Mouse (Mus musculus): Measurements from ENCODE around the gene Camk1d. TPM values are rescaled to one million over a fixed set of nuclear protein-coding genes. Genes with fewer than 3 reads are reported as not detected.

Camk1d gene
- polyA plus RNA-seq, 1 experiment from 2014 or later, result 10.4 TPM

GRCm38 (mm10) chr2:5458671-5459235, 255.6 kb downstream of the Camk1d start:
- Histone ChIP-seq H3K36me3 (no peaks in the 10 kb centered on the region), H3K27me3 (no peaks in the 10 kb centered on the region), H3K4me3 (replicated peaks) (no peak overlapping the region), H3K4me2 (replicated peaks) (no peak overlapping the region), H3K9ac (no peak overlapping the region), H3K4me1 (peaks cover 3% of the 10 kb centered on the region; the same call in 1 of the 2 replicates), H3K9me3 (replicated peaks) (no peaks in the 10 kb centered on the region), H3K27ac (replicated peaks) (no peak overlapping the region)
- no peak for ATAC-seq (ENCODE audit: insufficient number of reproducible peaks, low FRiP score, low TSS enrichment, low read depth)
- 79% methylated on average over 16 of the region's 16 CpGs for WGBS

GRCm38 (mm10) chr2:5458075-5458494, 256.2 kb downstream of the Camk1d start:
- no peak overlapping the region for H3K27ac ChIP-seq (replicated peaks)
- no peak overlapping the region for H3K9ac ChIP-seq
- no peak; the same call in 1 of the 2 replicates for ATAC-seq (ENCODE audit: insufficient number of reproducible peaks, low FRiP score, low TSS enrichment, low read depth)
- WGBS, result 68% methylated on average over 5 of the region's 5 CpGs
- H3K4me3 ChIP-seq (replicated peaks), result no peak overlapping the region
- H3K4me2 ChIP-seq (replicated peaks), result no peak overlapping the region
- no peaks in the 10 kb centered on the region for H3K9me3 ChIP-seq (replicated peaks)
- H3K4me1 ChIP-seq, result peaks cover 3% of the 10 kb centered on the region; the same call in 1 of the 2 replicates
- no peaks in the 10 kb centered on the region for H3K27me3 ChIP-seq
- no peaks in the 10 kb centered on the region for H3K36me3 ChIP-seq

GRCm38 (mm10) chr2:5456108-5456507, 258.2 kb downstream of the Camk1d start:
- Histone ChIP-seq H3K4me3 (replicated peaks) (no peak overlapping the region), H3K36me3 (no peaks in the 10 kb centered on the region), H3K4me1 (peaks cover 3% of the 10 kb centered on the region; the same call in 1 of the 2 replicates), H3K9me3 (replicated peaks) (no peaks in the 10 kb centered on the region), H3K9ac (no peak overlapping the region), H3K4me2 (replicated peaks) (no peak overlapping the region), H3K27ac (replicated peaks) (no peak overlapping the region), H3K27me3 (no peaks in the 10 kb centered on the region)
- WGBS, result 68% methylated on average over 2 of the region's 2 CpGs
- no peak for ATAC-seq (ENCODE audit: insufficient number of reproducible peaks, low FRiP score, low TSS enrichment, low read depth)

GRCm38 (mm10) chr2:5454830-5455229, 259.5 kb downstream of the Camk1d start:
- Histone ChIP-seq H3K27ac (replicated peaks) (no peak overlapping the region), H3K27me3 (no peaks in the 10 kb centered on the region), H3K9me3 (replicated peaks) (no peaks in the 10 kb centered on the region), H3K9ac (no peak overlapping the region), H3K36me3 (no peaks in the 10 kb centered on the region), H3K4me1 (peaks cover 3% of the 10 kb centered on the region; the same call in 1 of the 2 replicates), H3K4me2 (replicated peaks) (no peak overlapping the region), H3K4me3 (replicated peaks) (no peak overlapping the region)
- no peak for ATAC-seq (ENCODE audit: insufficient number of reproducible peaks, low FRiP score, low TSS enrichment, low read depth)
- 47% methylated on average over 9 of the region's 9 CpGs for WGBS

DNA sequence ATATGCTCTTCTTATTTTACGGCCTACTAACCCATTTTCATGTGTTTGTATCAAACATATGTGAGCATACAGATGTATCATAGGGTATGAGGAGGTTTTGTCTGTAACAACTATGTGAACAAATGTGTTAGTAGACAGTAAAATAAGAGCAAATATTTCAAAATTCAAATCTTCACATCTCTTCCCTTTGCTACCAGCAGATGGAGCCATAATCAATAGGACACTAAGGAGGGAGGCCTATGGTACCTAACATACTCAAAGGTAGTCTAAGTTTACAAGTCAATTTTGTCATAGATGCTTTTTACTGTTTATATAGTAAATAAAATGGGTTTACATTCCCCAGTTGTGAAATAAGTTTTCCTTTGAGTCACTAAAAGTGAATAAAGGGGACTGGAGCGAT, 262.7 kb downstream of the Camk1d start:
- Histone ChIP-seq H3K27me3 (no peaks in the 10 kb centered on the region), H3K9ac (no peak overlapping the region), H3K4me3 (replicated peaks) (no peak overlapping the region), H3K9me3 (replicated peaks) (no peaks in the 10 kb centered on the region), H3K27ac (replicated peaks) (no peak overlapping the region), H3K36me3 (no peaks in the 10 kb centered on the region), H3K4me2 (replicated peaks) (no peak overlapping the region), H3K4me1 (peaks cover 3% of the 10 kb centered on the region; the same call in 1 of the 2 replicates)
- WGBS, result 94% methylated on average over 2 of the region's 2 CpGs
- ATAC-seq (ENCODE audit: insufficient number of reproducible peaks, low FRiP score, low TSS enrichment, low read depth), result no peak

DNA sequence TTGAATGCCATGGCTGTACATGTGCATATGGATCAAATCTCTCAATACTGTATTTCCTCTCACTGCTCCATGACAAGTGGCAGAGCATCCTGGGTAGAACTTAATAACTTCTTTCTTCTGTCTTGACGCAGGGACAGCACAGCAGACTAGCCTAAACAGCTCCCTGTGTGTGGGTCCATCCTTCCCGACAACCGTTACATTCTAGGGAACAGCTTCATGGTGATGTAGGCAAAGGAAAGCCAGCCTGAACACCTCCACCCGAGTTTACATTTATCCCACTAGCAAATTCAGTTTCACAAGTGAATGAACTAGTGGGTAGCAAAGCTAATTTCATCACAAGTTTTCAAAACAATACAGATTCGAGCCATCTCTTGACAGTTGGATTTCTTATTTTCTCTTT, 269.0 kb downstream of the Camk1d start:
- no peak overlapping the region for H3K9ac ChIP-seq
- H3K4me1 ChIP-seq, result no peaks in the 10 kb centered on the region
- WGBS, result 79% methylated on average over 5 of the region's 5 CpGs
- H3K4me3 ChIP-seq (replicated peaks), result no peak overlapping the region
- H3K4me2 ChIP-seq (replicated peaks), result no peak overlapping the region
- H3K9me3 ChIP-seq (replicated peaks), result no peaks in the 10 kb centered on the region
- no peak for ATAC-seq (ENCODE audit: insufficient number of reproducible peaks, low FRiP score, low TSS enrichment, low read depth)
- no peak overlapping the region for H3K27ac ChIP-seq (replicated peaks)
- no peaks in the 10 kb centered on the region for H3K36me3 ChIP-seq
- no peaks in the 10 kb centered on the region for H3K27me3 ChIP-seq

DNA sequence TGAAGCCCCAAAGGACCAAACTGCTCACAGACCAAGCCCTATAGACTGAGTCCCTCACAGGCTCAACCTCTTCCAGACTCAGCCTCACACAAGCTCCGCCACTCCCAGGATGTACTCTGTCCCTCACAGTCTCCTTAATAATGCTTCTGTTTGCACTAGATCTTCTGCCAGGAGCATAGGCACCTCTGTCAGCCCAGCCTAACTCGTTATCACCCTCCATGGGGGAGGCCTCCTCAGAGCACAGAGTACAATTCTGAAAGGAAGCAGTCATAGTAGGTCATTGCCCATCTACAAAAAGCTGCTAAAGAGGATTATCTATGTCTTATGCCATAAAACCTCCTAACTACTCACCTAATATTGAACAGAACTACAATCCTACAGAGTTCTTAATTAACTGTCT, 276.6 kb downstream of the Camk1d start:
- H3K27ac ChIP-seq (replicated peaks), result no peak overlapping the region
- H3K4me3 ChIP-seq (replicated peaks), result no peak overlapping the region
- H3K9ac ChIP-seq, result no peak overlapping the region
- no peak for ATAC-seq (ENCODE audit: insufficient number of reproducible peaks, low FRiP score, low TSS enrichment, low read depth)
- 58% methylated on average over 2 of the region's 2 CpGs for WGBS
- no peaks in the 10 kb centered on the region for H3K27me3 ChIP-seq
- H3K9me3 ChIP-seq (replicated peaks), result no peaks in the 10 kb centered on the region
- H3K4me2 ChIP-seq (replicated peaks), result no peak overlapping the region
- H3K36me3 ChIP-seq, result no peaks in the 10 kb centered on the region
- no peaks in the 10 kb centered on the region for H3K4me1 ChIP-seq

- H3K36me3 ChIP-seq, result no peaks in the 10 kb centered on the region
- H3K9me3 ChIP-seq (replicated peaks), result no peaks in the 10 kb centered on the region
- H3K27me3 ChIP-seq, result no peaks in the 10 kb centered on the region
- no peak overlapping the region for H3K27ac ChIP-seq (replicated peaks)
- H3K4me1 ChIP-seq, result no peaks in the 10 kb centered on the region
- H3K9ac ChIP-seq, result no peak overlapping the region
- H3K4me3 ChIP-seq (replicated peaks), result no peak overlapping the region
- WGBS, result 74% methylated on average over 16 of the region's 16 CpGs
- H3K4me2 ChIP-seq (replicated peaks), result no peak overlapping the region
- ATAC-seq (ENCODE audit: insufficient number of reproducible peaks, low FRiP score, low TSS enrichment, low read depth), result no peak
Measured at GRCm38 (mm10) chr2:5435587-5436253, 278.6 kb downstream of the Camk1d start.

DNA sequence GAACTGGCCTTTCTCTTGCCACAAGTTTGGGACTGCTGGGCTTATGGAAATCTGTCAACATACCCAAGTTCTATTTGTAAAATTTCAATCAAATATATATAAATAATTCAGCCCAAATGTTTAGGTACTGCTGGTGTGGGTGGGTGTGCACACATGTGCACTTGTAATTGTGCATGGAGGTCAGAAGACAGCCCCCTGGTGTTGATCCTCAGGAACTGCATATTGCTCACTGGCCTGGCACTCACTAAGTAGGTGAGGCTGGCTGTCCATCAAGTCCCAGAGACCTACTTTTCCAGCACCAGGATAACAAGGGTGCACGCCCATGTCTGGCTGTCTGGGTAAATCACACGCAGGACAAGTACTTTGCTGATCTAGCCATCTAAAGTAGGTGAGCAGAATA, 283.0 kb downstream of the Camk1d start:
- no peaks in the 10 kb centered on the region for H3K4me1 ChIP-seq
- H3K4me3 ChIP-seq (replicated peaks), result no peak overlapping the region
- H3K9ac ChIP-seq, result no peak overlapping the region
- no peaks in the 10 kb centered on the region for H3K9me3 ChIP-seq (replicated peaks)
- no peak overlapping the region for H3K27ac ChIP-seq (replicated peaks)
- no peaks in the 10 kb centered on the region for H3K27me3 ChIP-seq
- ATAC-seq (ENCODE audit: insufficient number of reproducible peaks, low FRiP score, low TSS enrichment, low read depth), result no peak
- no peaks in the 10 kb centered on the region for H3K36me3 ChIP-seq
- WGBS, result 49% methylated on average over 2 of the region's 2 CpGs
- H3K4me2 ChIP-seq (replicated peaks), result no peak overlapping the region

DNA sequence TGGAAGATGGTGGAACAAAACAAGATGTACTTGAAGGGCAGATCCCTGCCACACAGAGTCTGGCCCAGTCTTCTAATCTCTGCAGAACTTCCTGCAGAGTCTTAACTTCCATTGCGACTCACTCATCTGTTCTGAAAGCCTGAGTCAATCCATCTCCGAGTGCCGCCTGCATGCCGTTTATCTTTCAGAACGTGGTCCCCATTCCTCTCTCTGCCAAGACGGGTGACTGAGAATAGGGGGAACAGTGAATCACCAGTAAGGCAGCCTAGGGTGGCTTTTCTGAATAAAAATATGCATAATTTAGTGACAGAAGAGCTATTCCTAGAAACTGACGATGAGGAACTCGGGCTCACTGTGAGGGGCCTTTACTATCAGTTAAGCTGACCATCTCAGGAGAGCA, 284.4 kb downstream of the Camk1d start:
- H3K27me3 ChIP-seq, result no peaks in the 10 kb centered on the region
- no peak for ATAC-seq (ENCODE audit: insufficient number of reproducible peaks, low FRiP score, low TSS enrichment, low read depth)
- no peak overlapping the region for H3K4me2 ChIP-seq (replicated peaks)
- no peak overlapping the region for H3K27ac ChIP-seq (replicated peaks)
- no peak overlapping the region for H3K4me3 ChIP-seq (replicated peaks)
- H3K4me1 ChIP-seq, result no peaks in the 10 kb centered on the region
- no peak overlapping the region for H3K9ac ChIP-seq
- no peaks in the 10 kb centered on the region for H3K36me3 ChIP-seq
- 68% methylated on average over 8 of the region's 8 CpGs for WGBS
- H3K9me3 ChIP-seq (replicated peaks), result no peaks in the 10 kb centered on the region

DNA sequence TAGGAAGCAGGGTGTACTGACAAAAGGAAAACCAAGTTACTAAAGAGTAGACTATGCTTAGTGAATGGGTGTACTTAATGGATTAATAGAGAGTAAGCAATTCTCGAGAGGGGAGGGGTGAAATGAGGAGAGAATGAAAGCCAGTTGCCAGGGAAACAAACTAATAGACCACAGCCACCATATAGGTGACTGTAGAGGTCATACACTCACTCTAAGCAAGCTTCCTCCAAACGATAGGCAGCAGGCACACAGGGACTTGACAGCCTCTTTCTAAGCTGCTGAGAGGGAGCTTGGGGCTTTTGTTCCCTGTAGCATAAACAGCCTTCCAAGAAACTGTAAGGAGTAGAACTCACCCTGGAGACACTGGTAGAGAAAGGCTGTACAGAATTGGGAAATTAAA, 288.2 kb downstream of the Camk1d start:
- Histone ChIP-seq H3K9me3 (replicated peaks) (no peaks in the 10 kb centered on the region), H3K4me2 (replicated peaks) (no peak overlapping the region), H3K4me3 (replicated peaks) (no peak overlapping the region), H3K36me3 (no peaks in the 10 kb centered on the region), H3K4me1 (no peaks in the 10 kb centered on the region), H3K27me3 (no peaks in the 10 kb centered on the region), H3K27ac (replicated peaks) (no peak overlapping the region), H3K9ac (no peak overlapping the region)
- no peak for ATAC-seq (ENCODE audit: insufficient number of reproducible peaks, low FRiP score, low TSS enrichment, low read depth)
- 26% methylated on average over 2 of the region's 2 CpGs for WGBS

DNA sequence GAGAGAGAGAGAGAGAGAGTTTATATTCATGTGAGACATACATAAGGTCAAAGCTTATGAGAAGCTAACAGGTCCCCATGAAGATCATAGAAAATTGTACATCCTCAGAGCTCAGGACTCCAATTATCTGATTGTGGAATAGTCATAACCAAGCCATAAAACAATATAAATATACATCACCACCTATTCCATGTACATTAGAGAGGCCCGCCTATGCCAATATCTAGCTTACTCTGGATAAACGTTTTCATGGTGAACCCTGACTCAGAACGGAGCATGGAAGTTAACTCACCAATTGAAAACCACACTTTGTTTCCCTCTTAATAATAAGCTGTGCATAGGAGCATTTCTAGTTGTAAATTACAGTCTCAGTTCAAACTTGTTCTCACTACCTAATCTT, 288.7 kb downstream of the Camk1d start:
- no peak overlapping the region for H3K9ac ChIP-seq
- H3K4me2 ChIP-seq (replicated peaks), result no peak overlapping the region
- H3K4me3 ChIP-seq (replicated peaks), result no peak overlapping the region
- no peaks in the 10 kb centered on the region for H3K9me3 ChIP-seq (replicated peaks)
- H3K36me3 ChIP-seq, result no peaks in the 10 kb centered on the region
- H3K27ac ChIP-seq (replicated peaks), result no peak overlapping the region
- ATAC-seq (ENCODE audit: insufficient number of reproducible peaks, low FRiP score, low TSS enrichment, low read depth), result no peak
- H3K27me3 ChIP-seq, result no peaks in the 10 kb centered on the region
- WGBS, result 75% methylated on average over 3 of the region's 3 CpGs
- H3K4me1 ChIP-seq, result no peaks in the 10 kb centered on the region
